Mouse (Mus musculus): ENCODE results near the gene Klhl10.

The Klhl10 gene

GRCm38 (mm10) chr11:100465833-100466232, 24.1 kb downstream of the Klhl10 start:
- no peak for DNase-seq

GRCm38 (mm10) chr11:100471352-100472196, 29.9 kb downstream of the Klhl10 start:
- DNase-seq = no peak

- peak; percentile 82 to 85 for DNase-seq
These were observed 30.6 kb downstream of the Klhl10 start, which contains the start of gene Klhl11 for GRCm38 (mm10) chr11:100472197-100472934. Klhl11 (minus strand) TSS chr11:100472741.

- DNase-seq = no peak
These were observed 31.2 kb downstream of the Klhl10 start for GRCm38 (mm10) chr11:100472935-100473295.

GRCm38 (mm10) chr11:100476281-100476680, 34.6 kb downstream of the Klhl10 start:
- no peak for DNase-seq

- no peak for DNase-seq
These were observed 37.4 kb downstream of the Klhl10 start for GRCm38 (mm10) chr11:100479152-100479551.

GRCm38 (mm10) chr11:100484461-100484860, 42.7 kb downstream of the Klhl10 start:
- no peak for DNase-seq

GRCm38 (mm10) chr11:100485801-100486538, 44.3 kb downstream of the Klhl10 start:
- no peak for DNase-seq

- no peak for DNase-seq
These were observed 49.2 kb downstream of the Klhl10 start for GRCm38 (mm10) chr11:100490951-100491350.

GRCm38 (mm10) chr11:100493771-100494170, 52.1 kb downstream of the Klhl10 start:
- DNase-seq = no peak

- DNase-seq = no peak
These were observed 58.5 kb downstream of the Klhl10 start for GRCm38 (mm10) chr11:100500241-100500640.

GRCm38 (mm10) chr11:100500651-100501050, 58.9 kb downstream of the Klhl10 start:
- DNase-seq = no peak

GRCm38 (mm10) chr11:100501321-100501720, 59.6 kb downstream of the Klhl10 start:
- DNase-seq = no peak

GRCm38 (mm10) chr11:100504990-100505660, 63.4 kb downstream of the Klhl10 start:
- no peak for DNase-seq

GRCm38 (mm10) chr11:100505997-100506396, 64.3 kb downstream of the Klhl10 start:
- DNase-seq = no peak
